ENCODE assay signal across 17 mouse cellular contexts in the genomic region with DNA sequence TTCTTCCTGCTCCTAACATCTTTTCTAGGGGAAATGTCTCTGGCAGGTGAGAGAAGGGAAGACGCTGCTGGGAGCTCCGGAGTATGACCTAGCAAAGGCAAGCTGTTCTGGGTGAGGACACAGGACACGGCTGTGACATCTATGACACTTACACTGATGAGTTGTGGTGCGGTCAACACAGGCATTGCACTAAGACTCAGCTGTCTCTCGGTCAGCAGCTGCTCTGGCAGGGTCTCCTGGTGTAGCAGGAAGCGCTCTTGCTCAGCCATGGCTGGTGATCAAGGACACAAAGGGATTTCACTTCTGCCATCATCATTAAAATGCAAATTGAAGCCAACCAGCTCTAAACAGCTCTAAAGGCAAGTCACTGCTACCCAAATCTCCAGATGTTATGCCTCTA. TPM values are rescaled to one million over a fixed set of nuclear protein-coding genes. Genes with fewer than 3 reads are reported as not detected.
"Had no signal": no experiment of that assay in that cellular context is flagged by ENCODE, and none has a peak within 500 bp of the region (broad histone marks: within the 10 kb centered on the region; RNA-seq: fewer than 3 reads in every experiment).

No protein-coding gene starts in this region.

- H3K27ac ChIP-seq: midbrain, embryonic 10.5 days; midbrain, embryonic 13.5 days; neural tube, embryonic 12.5 days; stomach, embryonic 15.5 days; stomach, postnatal 0 days had no signal

- H3K4me2 ChIP-seq: lung, embryonic 14.5 days; midbrain, embryonic 13.5 days; neural tube, embryonic 12.5 days; stomach, embryonic 15.5 days had no signal

- H3K9me3 ChIP-seq: midbrain, embryonic 10.5 days; midbrain, embryonic 13.5 days; neural tube, embryonic 12.5 days; stomach, embryonic 15.5 days had no signal

- H3K4me3 ChIP-seq: midbrain, embryonic 10.5 days; midbrain, embryonic 13.5 days; neural tube, embryonic 12.5 days; stomach, embryonic 15.5 days had no signal

- H3K9ac ChIP-seq: lung, embryonic 14.5 days; midbrain, embryonic 13.5 days; neural tube, embryonic 12.5 days; stomach, embryonic 15.5 days had no signal

- DNase-seq: lung, adult 18-20 months; lung, embryonic 14.5 days; lung, postnatal 10 days; lung, postnatal 4 days; right cerebral cortex, postnatal 14 days; thymus, adult 2 months; thymus, postnatal 25 days; thymus, postnatal 4 days had no signal

- H3K4me1 ChIP-seq: midbrain, embryonic 10.5 days; midbrain, embryonic 13.5 days; neural tube, embryonic 12.5 days; stomach, embryonic 15.5 days had no signal

- H3K27me3 ChIP-seq: midbrain, embryonic 13.5 days; neural tube, embryonic 12.5 days; stomach, embryonic 15.5 days had no signal

- ATAC-seq: midbrain, embryonic 13.5 days; midbrain, embryonic 16.5 days had no signal

RNA-seq across cellular contexts. Expression of a gene that starts 13.1 kb away (rescaled TPM):
- total RNA-seq: megakaryocyte, adult 5-6 weeks; megakaryocyte-erythroid progenitor cell, adult 5-6 weeks; neutrophil, adult 5-6 weeks had no signal
